Comparison of ENCODE assay signal across 8 mouse cellular contexts in the genomic region with DNA sequence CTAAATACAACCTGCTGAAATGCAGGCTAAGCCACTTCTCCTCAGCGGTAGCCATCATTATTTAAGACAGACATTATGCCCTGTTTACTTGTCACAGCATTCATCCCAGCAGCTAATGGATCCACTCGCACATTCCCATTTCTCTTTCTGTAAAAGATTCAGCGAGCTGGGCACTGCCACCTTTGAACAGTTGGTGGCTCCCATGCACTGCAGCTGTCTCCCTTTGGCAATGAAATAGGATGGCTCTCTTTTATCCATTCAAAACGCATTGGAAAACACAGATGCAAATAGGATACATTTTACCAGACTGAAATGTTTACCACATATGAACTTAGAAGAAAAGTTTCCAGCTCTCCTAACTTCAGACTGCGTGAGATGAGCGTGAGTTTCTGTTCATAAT. TPM values are rescaled to one million over a fixed set of nuclear protein-coding genes. Genes with fewer than 3 reads are reported as not detected.
DNase-seq lines count a peak whose midpoint lies in the region; ATAC-seq and TF ChIP-seq lines count a peak whose summit lies in the region.

No protein-coding gene starts in this region.

- no peaks in the 10 kb centered on the region for H3K27me3 ChIP-seq in testis, adult 2 months (ENCODE audit: control insufficient read depth, insufficient read depth, low read length)
- H3K27me3 ChIP-seq in hindbrain, embryonic 16.5 days (replicated peaks; ENCODE audit: control insufficient read depth, insufficient read depth, low read length) = no peaks in the 10 kb centered on the region

- H3K27ac ChIP-seq in testis, adult 2 months (ENCODE audit: control insufficient read depth, insufficient read depth, low read depth, low read length) = no peak overlapping the region
- H3K27ac ChIP-seq in hindbrain, embryonic 16.5 days (ENCODE audit: low read depth, low read length) = no peak overlapping the region

- TF ChIP-seq POLR2A in testis, adult 2 months (IDR thresholded peaks at IDR 0.05; ENCODE audit: control insufficient read depth, low read depth, low read length) = no peak

- H3K4me2 ChIP-seq in hindbrain, embryonic 16.5 days (ENCODE audit: low read length) = no peak overlapping the region

- WGBS in hindbrain, embryonic 16.5 days = 34% methylated on average over 6 of the region's 6 CpGs

- DNase-seq in adrenal gland, adult 2 months = peak; percentile 15
- DNase-seq in adrenal gland, postnatal 4 days (ENCODE audit: low spot score in 2 of 2) = no peak
- no peak for DNase-seq in testis, postnatal 14 days (ENCODE audit: low spot score)
- peak; percentile 48 for DNase-seq in left cerebral cortex, postnatal 4 days
- peak; percentile 31 for DNase-seq in right cerebral cortex, postnatal 14 days
- no peak for DNase-seq in thymus, postnatal 36 days

- peak; percentile 48; the same call in 1 of the 2 replicates for TF ChIP-seq CTCF in testis, adult 2 months (IDR thresholded peaks at IDR 0.05; ENCODE audit: control insufficient read depth, insufficient read depth, insufficient replicate concordance, low read depth, low read length)

- H3K36me3 ChIP-seq in testis, adult 2 months (ENCODE audit: control insufficient read depth, insufficient read depth, low read length) = no peaks in the 10 kb centered on the region
- H3K36me3 ChIP-seq in hindbrain, embryonic 16.5 days (ENCODE audit: control insufficient read depth, insufficient read depth, low read length) = no peaks in the 10 kb centered on the region

- ATAC-seq in hindbrain, embryonic 16.5 days = peak; percentile 89

- no peak overlapping the region for H3K4me3 ChIP-seq in testis, adult 2 months (ENCODE audit: control insufficient read depth, low read depth, low read length)
- H3K4me3 ChIP-seq in hindbrain, embryonic 16.5 days (ENCODE audit: low read length) = no peak overlapping the region

- no peaks in the 10 kb centered on the region for H3K9me3 ChIP-seq in hindbrain, embryonic 16.5 days (ENCODE audit: control insufficient read depth, low read length)

- H3K4me1 ChIP-seq in testis, adult 2 months (ENCODE audit: control insufficient read depth, insufficient read depth, low read length) = no peaks in the 10 kb centered on the region
- no peaks in the 10 kb centered on the region for H3K4me1 ChIP-seq in hindbrain, embryonic 16.5 days (ENCODE audit: control insufficient read depth, insufficient read depth, low read depth, low read length)

- no peak overlapping the region for H3K9ac ChIP-seq in hindbrain, embryonic 16.5 days (ENCODE audit: low read depth, low read length)

- intact Hi-C loops in left cerebral cortex, postnatal 4 days (cut with DNase I) = loop anchor here (2.0 to 10.0 kb wide), 2 partner anchors 324 to 380 kb away; no protein-coding TSS in a partner anchor

RNA-seq across cellular contexts. Expression of a gene that starts 21.5 kb away (rescaled TPM):
- total RNA-seq in adrenal gland, adult 2 months (2021) = 1 to 10 TPM in 1 of 2 experiments, not detected in 1; 2.5 TPM
- polyA plus RNA-seq in adrenal gland, adult 2 months (2012; rRNA removed) = 1.3 and 2.7 TPM in 2 replicates
- 1 to 10 TPM in 1 of 2 experiments, under 1 TPM in 1; 0.37 to 2.8 TPM for total RNA-seq in adrenal gland, postnatal 4 days (2021)
- polyA plus RNA-seq in testis, adult 2 months (2012; rRNA removed) = 0.11 and 0.15 TPM in 2 replicates
- polyA plus RNA-seq in hindbrain, embryonic 16.5 days (2015; fragmentation: Nextera tagmentation; extraction: Ambion mirVana) = 12.5 and 15.4 TPM in 2 replicates
- total RNA-seq in left cerebral cortex, postnatal 4 days (2021) = 10 to 100 TPM; 26.6 to 31.1 TPM

Comparison
In these comparisons a context has a peak if more than half of its experiments do, and no peak if none do; other contexts are left out.
1. DNase-seq: peak in adrenal gland, adult 2 months (single experiment), left cerebral cortex, postnatal 4 days (single experiment) and right cerebral cortex, postnatal 14 days (single experiment); none in adrenal gland, postnatal 4 days (0 of 2), testis, postnatal 14 days (single experiment) and thymus, postnatal 36 days (0 of 2).
2. RNA of a gene that starts 21.5 kb away (total RNA-seq): 26.6 to 31.1 TPM in left cerebral cortex, postnatal 4 days; 0.37 to 2.8 TPM in adrenal gland, postnatal 4 days and 2.5 TPM in adrenal gland, adult 2 months; every median in the first group is over 4 times any median in the second.